Mouse (Mus musculus): ENCODE results near the gene Slc35f1. TPM values are rescaled to one million over a fixed set of nuclear protein-coding genes. Genes with fewer than 3 reads are reported as not detected.

The Slc35f1 gene
- total and polyA plus RNA-seq, 3 experiments: 0.57 to 0.80 (median 0.73) TPM

DNA sequence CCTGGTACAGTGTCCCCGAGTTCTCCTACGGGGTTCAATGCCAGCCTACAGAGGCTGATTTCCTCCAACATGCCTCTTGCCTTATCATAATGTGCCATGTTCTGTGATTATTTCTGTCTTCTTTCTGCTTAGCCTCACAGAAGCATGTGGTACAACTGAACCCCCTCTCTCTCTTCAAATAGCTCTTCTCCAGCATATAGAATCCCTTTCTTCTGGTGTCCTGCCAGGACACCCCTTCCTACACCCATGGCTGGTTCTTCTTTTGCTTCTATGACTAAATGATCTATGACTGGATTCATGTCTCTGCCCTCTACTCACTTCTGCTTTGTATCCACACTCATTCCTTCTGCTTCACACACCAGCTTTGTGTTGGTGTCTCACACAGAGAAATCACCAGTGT, 430.3 kb downstream of the Slc35f1 start:
- DNase-seq: no peak
- H3K9ac ChIP-seq (ENCODE audit: low read depth, low read length): no peak overlapping the region
- 72% methylated on average over 2 of the region's 2 CpGs for WGBS
- intact Hi-C loops (cut with DNase I): no loop called here
- no peak overlapping the region for H3K4me3 ChIP-seq
- H3K36me3 ChIP-seq (ENCODE audit: control insufficient read depth, insufficient read depth, low read length): no peaks in the 10 kb centered on the region
- TF ChIP-seq CTCF (IDR thresholded peaks at IDR 0.05) (no peak), POLR2A (IDR thresholded peaks at IDR 0.05; ENCODE audit: insufficient read depth, low read depth, low read length) (no peak), EP300 (IDR thresholded peaks at IDR 0.05; ENCODE audit: insufficient read depth, low read depth, low read length) (no peak)
- no peak overlapping the region for H3K27ac ChIP-seq
- H3K79me2 ChIP-seq (replicated peaks; ENCODE audit: control insufficient read depth, insufficient read depth, low read length): no peaks in the 10 kb centered on the region
- no peaks in the 10 kb centered on the region for H3K27me3 ChIP-seq (ENCODE audit: control insufficient read depth, insufficient read depth, low read length)
- no peaks in the 10 kb centered on the region for H3K4me1 ChIP-seq (ENCODE audit: control insufficient read depth, insufficient read depth, low read length)

DNA sequence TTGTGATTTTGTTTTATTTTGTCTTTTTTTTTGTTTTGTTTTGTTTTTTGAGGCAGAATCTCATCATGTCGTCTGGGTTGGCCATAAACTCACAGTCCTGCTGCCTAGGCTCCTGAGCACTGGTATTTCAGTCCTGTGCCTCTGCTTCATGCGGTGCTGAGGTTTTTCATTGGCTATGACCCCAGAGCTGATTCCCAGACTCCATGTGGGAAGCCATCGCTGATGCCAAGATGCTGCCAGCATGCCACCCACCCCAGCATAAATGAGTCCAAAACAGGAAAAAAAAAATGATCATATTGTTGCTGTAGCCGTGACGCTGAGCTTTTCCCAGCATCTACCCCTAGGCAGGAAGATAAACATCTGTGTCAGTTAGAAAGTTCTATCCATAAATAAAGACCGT, 434.0 kb downstream of the Slc35f1 start:
- no peaks in the 10 kb centered on the region for H3K27me3 ChIP-seq (ENCODE audit: control insufficient read depth, insufficient read depth, low read length)
- H3K79me2 ChIP-seq (replicated peaks; ENCODE audit: control insufficient read depth, insufficient read depth, low read length): no peaks in the 10 kb centered on the region
- H3K4me1 ChIP-seq (ENCODE audit: control insufficient read depth, insufficient read depth, low read length): no peaks in the 10 kb centered on the region
- H3K36me3 ChIP-seq (ENCODE audit: control insufficient read depth, insufficient read depth, low read length): no peaks in the 10 kb centered on the region
- intact Hi-C loops (cut with DNase I): no loop called here
- no peak overlapping the region for H3K4me3 ChIP-seq
- DNase-seq: no peak
- 72% methylated on average over 6 of the region's 6 CpGs for WGBS
- no peak for TF ChIP-seq POLR2A (IDR thresholded peaks at IDR 0.05; ENCODE audit: insufficient read depth, low read depth, low read length)
- TF ChIP-seq EP300 (IDR thresholded peaks at IDR 0.05; ENCODE audit: insufficient read depth, low read depth, low read length): no peak
- TF ChIP-seq CTCF (IDR thresholded peaks at IDR 0.05): no peak
- no peak overlapping the region for H3K27ac ChIP-seq
- H3K9ac ChIP-seq (ENCODE audit: low read depth, low read length): no peak overlapping the region

DNA sequence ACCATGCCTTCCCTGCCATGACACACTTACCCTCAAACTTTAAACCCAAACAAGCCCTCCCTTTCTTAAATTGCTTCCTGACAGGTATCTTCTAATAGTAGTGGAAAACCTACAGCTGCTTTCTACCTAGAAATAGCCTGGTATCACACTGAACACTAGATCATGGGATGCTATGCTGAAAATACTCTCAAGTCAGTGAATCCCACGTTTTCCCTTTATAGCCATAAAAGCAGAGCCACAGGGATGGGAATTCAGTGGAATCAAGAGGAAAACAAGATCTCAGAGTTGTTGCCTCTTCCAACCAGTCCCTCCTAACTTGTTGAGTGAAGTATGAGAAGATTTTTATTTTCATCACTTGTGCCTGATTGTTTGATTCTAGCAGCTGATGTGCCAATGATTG, 442.4 kb downstream of the Slc35f1 start:
- no peaks in the 10 kb centered on the region for H3K36me3 ChIP-seq (ENCODE audit: control insufficient read depth, insufficient read depth, low read length)
- no peak for DNase-seq
- intact Hi-C loops (cut with DNase I): no loop called here
- H3K79me2 ChIP-seq (replicated peaks; ENCODE audit: control insufficient read depth, insufficient read depth, low read length): no peaks in the 10 kb centered on the region
- WGBS: 76% methylated on average over 1 of the region's 1 CpGs
- no peak overlapping the region for H3K9ac ChIP-seq (ENCODE audit: low read depth, low read length)
- no peaks in the 10 kb centered on the region for H3K4me1 ChIP-seq (ENCODE audit: control insufficient read depth, insufficient read depth, low read length)
- TF ChIP-seq CTCF (IDR thresholded peaks at IDR 0.05): no peak
- no peak for TF ChIP-seq EP300 (IDR thresholded peaks at IDR 0.05; ENCODE audit: insufficient read depth, low read depth, low read length)
- no peak for TF ChIP-seq POLR2A (IDR thresholded peaks at IDR 0.05; ENCODE audit: insufficient read depth, low read depth, low read length)
- H3K27ac ChIP-seq: no peak overlapping the region
- no peaks in the 10 kb centered on the region for H3K27me3 ChIP-seq (ENCODE audit: control insufficient read depth, insufficient read depth, low read length)
- no peak overlapping the region for H3K4me3 ChIP-seq

DNA sequence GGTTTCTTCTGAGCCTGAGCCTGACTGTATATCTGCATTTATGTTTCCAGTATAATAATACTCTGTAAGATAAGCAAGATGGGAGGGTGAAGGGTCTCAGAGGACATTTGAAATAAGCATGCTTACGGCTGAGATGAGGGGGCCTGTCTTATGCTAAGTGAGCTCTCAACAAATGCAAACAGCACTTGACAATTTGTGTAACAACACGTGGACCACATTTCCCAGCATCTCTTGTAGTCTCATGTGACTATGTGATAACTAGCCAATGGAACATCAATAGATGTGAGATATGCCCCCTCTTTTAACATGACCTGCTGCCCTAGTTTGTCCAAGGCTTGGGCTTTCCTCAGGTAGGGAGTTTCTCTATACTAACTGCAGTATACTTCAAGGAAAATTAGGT, 460.0 kb downstream of the Slc35f1 start:
- H3K27me3 ChIP-seq (ENCODE audit: control insufficient read depth, insufficient read depth, low read length): no peaks in the 10 kb centered on the region
- H3K9ac ChIP-seq (ENCODE audit: low read depth, low read length): no peak overlapping the region
- no peak for DNase-seq
- H3K4me3 ChIP-seq: no peak overlapping the region
- 71% methylated on average over 2 of the region's 2 CpGs for WGBS
- no peaks in the 10 kb centered on the region for H3K4me1 ChIP-seq (ENCODE audit: control insufficient read depth, insufficient read depth, low read length)
- H3K36me3 ChIP-seq (ENCODE audit: control insufficient read depth, insufficient read depth, low read length): no peaks in the 10 kb centered on the region
- TF ChIP-seq CTCF (IDR thresholded peaks at IDR 0.05): no peak
- no peak for TF ChIP-seq POLR2A (IDR thresholded peaks at IDR 0.05; ENCODE audit: insufficient read depth, low read depth, low read length)
- no peak for TF ChIP-seq EP300 (IDR thresholded peaks at IDR 0.05; ENCODE audit: insufficient read depth, low read depth, low read length)
- intact Hi-C loops (cut with DNase I): no loop called here
- no peaks in the 10 kb centered on the region for H3K79me2 ChIP-seq (replicated peaks; ENCODE audit: control insufficient read depth, insufficient read depth, low read length)
- no peak overlapping the region for H3K27ac ChIP-seq

DNA sequence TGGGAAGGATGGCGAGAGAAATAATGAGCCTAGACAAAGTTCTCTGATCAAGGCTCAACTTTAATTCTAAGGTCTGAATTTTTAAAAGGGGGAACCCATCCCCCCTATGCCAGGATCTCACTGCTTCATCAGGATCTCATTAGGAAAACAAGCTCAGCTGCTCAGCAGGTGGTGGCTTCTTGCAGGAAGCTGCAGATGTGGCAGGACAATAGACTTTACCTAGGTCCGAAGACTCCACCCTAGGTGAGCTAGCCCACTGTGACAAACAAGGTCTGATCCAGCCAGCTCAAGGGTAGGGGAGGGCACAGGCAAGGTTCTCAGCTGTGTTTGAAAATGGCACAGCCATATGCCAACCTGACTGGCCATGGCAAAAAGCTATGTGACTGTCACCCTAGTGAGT, 460.6 kb downstream of the Slc35f1 start:
- no peak for TF ChIP-seq EP300 (IDR thresholded peaks at IDR 0.05; ENCODE audit: insufficient read depth, low read depth, low read length)
- TF ChIP-seq CTCF (IDR thresholded peaks at IDR 0.05): no peak
- TF ChIP-seq POLR2A (IDR thresholded peaks at IDR 0.05; ENCODE audit: insufficient read depth, low read depth, low read length): no peak
- 83% methylated on average over 2 of the region's 2 CpGs for WGBS
- Histone ChIP-seq H3K36me3 (ENCODE audit: control insufficient read depth, insufficient read depth, low read length) (no peaks in the 10 kb centered on the region), H3K27ac (no peak overlapping the region), H3K27me3 (ENCODE audit: control insufficient read depth, insufficient read depth, low read length) (no peaks in the 10 kb centered on the region), H3K9ac (ENCODE audit: low read depth, low read length) (no peak overlapping the region), H3K4me3 (no peak overlapping the region), H3K4me1 (ENCODE audit: control insufficient read depth, insufficient read depth, low read length) (no peaks in the 10 kb centered on the region), H3K79me2 (replicated peaks; ENCODE audit: control insufficient read depth, insufficient read depth, low read length) (no peaks in the 10 kb centered on the region)
- DNase-seq: no peak
- intact Hi-C loops (cut with DNase I): no loop called here

DNA sequence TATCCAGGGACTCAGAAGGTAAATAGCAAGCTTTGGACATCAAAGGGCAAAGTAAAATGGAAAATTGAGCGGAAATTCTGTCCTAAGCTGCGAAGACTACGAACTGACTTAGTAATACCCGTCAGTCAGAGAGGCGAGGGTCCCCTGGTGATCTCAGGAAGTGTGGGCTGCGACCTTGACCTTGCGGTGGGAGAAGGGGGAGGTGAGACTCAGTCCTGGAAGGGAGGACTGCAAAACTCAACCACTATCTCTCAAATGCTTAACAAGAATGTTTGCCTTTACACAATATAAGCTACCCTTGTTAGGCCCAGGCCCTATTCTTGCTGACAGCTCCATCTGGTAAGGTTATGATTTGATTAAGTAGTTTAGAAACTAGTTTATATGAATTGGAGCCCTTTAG, 466.0 kb downstream of the Slc35f1 start:
- Histone ChIP-seq H3K4me3 (no peak overlapping the region), H3K27me3 (ENCODE audit: control insufficient read depth, insufficient read depth, low read length) (no peaks in the 10 kb centered on the region), H3K9ac (ENCODE audit: low read depth, low read length) (no peak overlapping the region), H3K27ac (no peak overlapping the region), H3K79me2 (replicated peaks; ENCODE audit: control insufficient read depth, insufficient read depth, low read length) (no peaks in the 10 kb centered on the region), H3K36me3 (ENCODE audit: control insufficient read depth, insufficient read depth, low read length) (no peaks in the 10 kb centered on the region), H3K4me1 (ENCODE audit: control insufficient read depth, insufficient read depth, low read length) (no peaks in the 10 kb centered on the region)
- 54% methylated on average over 7 of the region's 7 CpGs for WGBS
- intact Hi-C loops (cut with DNase I): no loop called here
- TF ChIP-seq EP300 (IDR thresholded peaks at IDR 0.05; ENCODE audit: insufficient read depth, low read depth, low read length) (no peak), CTCF (IDR thresholded peaks at IDR 0.05) (no peak), POLR2A (IDR thresholded peaks at IDR 0.05; ENCODE audit: insufficient read depth, low read depth, low read length) (no peak)
- DNase-seq: no peak

All from heart, adult 2 months (tissue).